Mouse (Mus musculus) kidney, adult 11 months (tissue): ENCODE data around the gene Lpin1.

Source experiments
- DNase-seq: peaks from one replicate; pipeline ENCODE4 v3.0.0; 2022

Lpin1 gene

DNA sequence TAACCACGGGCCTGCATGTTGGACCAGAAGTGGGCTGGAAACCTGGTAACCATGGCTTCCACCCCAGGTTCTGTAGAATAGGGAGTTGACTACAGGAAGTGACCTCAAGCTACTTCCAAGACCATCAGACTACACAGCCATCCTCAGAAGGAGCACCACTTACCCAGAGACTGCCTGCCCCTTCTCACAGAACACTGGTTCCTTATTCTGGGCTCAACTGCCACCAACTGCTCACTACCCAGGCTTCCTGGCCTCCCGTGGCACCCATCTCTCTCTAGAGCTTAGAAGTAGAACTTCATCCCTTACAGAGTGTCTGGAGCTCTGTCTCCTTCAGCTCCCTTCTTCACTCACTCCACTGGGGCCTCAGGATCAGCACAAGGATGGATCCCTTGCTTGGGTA is at the start of gene Lpin1:
Gene Lpin1 (minus strand): TSS at position 31 of the 400 bp plus-strand sequence.
- DNase-seq: no peak

DNA sequence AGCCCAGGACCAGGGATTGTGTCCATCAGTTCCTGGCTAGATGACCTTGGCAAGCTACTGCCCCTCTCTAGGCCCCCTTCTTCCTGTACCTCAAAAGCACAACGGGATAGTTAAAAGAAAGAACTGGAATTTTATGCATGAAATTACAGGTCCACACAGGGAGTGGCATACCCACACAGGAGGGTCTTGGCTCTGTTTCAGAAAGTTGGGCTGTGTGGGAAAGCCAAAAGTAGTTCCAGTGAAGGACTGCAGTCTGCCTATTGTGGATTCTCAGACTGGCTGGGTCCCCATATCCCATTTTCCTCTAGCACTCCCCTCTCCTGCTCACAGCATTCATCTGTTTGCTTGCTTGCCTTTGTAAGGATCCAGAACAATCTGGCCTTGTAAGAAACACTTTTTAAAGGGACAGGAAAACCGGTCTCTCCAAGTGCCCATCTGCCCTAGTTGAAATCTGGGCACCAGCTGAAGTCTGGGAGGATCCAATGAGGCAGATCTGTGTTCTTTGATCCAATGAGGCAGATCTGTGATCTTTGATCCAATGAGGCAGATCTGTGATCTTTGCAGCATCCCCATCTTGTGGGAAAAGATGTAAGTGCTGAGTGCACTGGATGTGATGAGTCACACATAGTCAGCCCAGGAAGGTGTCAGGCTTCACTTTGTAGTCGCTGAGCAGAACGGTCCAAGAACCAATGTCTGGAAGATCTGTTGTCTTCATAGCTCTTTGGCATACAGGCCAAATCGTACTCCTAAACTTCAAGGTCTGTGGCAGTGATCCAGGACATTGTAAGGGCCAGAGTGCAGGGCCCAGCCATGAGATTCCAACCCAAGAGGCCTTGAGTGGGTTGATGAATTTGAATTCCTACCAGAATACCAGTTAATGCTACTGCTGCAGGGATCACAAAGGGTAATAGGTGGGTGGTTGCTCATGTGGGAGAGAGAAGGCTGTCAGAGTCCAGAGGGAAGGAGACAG is 46.4 kb upstream of the Lpin1 start:
- DNase-seq: no peak

DNA sequence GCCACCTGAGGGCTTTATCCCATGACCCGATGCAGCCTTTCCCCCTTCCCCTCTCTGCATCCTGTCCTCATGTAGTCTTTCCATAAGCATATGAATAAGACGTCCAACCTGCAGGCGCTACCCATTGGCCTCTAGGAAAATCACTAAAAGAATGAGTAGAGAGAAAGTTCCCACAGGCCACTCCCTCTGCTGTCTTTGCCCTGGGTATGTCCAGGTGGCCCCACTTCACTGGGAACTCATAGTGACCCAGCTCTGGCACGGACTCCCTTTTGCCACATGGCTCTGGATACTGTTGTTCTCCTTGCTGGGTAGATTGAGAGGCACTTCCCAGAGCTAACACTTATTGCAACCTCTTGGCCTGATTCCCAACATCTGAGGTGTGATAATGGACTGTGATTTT is 44.8 kb upstream of the Lpin1 start:
- DNase-seq: no peak

DNA sequence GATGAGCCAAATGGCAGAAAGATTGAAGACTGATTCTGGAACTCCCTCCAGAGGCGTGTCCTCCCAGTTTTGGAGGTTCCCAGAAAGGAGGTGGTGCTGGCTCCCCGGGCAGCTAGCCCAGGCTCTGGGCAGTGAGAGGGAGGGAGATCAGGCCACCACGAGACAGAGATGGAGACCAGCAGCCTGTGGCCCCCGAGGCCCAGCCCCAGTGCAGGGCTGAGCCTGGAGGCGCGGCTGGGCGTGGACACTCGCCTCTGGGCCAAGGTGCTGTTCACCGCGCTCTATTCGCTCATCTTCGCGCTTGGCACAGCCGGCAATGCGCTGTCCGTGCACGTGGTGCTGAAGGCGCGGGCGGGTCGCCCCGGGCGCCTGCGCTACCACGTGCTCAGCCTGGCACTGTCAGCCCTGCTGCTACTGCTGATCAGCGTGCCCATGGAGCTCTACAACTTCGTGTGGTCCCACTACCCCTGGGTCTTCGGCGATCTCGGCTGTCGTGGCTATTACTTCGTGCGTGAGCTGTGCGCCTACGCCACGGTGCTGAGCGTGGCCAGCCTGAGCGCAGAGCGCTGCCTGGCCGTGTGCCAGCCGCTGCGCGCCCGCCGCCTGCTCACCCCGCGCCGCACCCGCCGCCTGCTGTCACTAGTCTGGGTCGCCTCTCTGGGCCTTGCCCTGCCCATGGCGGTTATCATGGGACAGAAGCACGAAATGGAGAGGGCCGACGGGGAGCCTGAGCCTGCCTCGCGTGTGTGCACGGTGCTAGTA is 42.7 kb upstream of the Lpin1 start, which contains the start of gene Ntsr2:
Gene Ntsr2 (plus strand): TSS at position 51 of the 762 bp plus-strand sequence.
- DNase-seq: peak; percentile 77

DNA sequence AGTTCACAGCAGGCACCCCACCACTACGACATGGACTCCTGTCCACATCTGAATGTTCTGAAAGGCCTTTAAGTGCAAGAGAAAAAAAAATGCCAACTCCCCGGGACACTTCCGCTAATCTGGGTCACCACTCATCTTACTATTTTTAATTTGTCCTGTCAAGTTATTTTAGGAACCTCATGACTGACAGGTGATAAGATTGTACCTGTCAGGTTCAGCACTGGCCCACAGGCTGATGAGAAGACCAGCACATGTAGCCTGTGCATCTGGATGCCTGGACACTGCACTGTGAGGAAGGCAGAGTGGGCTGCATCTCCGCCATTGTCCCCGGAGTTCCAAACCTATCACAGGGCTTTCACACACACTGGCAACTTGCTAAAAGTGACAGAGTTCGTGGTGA is 39.1 kb upstream of the Lpin1 start:
- DNase-seq: no peak

DNA sequence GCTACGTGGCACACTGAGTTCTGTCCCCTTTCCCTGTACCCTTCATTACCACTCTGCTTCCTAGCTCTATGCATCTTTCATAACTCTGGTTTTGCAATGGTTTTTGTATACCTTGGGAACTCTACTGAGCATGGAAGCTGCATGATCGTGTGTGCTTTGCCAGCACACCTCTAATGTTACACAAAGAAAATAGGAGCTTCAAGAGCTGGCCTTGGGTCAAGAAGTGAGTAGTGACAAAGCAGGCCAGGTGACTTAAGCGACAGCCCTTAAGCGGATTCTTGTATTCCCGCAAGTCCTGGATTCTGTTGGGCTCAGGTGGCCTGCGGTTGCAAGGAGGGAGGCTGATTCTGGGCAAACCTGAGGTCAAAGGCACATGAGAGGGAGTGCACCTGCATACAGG is 37.5 kb upstream of the Lpin1 start:
- no peak for DNase-seq

DNA sequence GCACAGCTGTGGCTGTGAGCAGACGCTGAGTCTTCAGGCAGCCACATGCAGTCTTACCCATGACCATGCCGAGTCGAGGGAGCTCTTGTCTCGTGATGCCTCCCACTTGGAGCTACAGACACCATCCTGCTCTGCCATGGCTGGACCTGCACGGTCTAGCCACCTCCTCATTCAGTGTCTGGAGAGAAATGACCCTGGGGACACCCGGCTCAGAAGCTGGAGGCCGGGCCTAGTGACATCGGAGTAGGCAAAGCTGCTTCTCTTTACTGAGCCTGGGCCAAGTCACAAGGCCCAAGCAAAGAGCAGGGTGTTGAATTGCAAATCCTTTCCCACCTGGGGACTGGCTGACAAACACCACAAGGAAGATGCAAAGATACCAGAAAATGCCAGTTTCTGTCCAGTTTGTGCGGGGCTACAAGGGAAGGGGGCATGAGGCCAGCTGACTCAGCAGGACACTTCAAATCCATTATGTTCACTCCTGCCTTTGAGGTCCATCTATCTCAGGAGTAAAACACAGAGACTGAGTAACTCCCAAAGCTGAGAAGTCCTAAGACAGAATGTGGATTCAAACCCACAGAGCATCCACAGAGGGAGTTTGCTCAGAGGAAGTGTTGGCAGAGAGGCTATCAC is 36.1 kb upstream of the Lpin1 start:
- DNase-seq: peak; percentile 22

DNA sequence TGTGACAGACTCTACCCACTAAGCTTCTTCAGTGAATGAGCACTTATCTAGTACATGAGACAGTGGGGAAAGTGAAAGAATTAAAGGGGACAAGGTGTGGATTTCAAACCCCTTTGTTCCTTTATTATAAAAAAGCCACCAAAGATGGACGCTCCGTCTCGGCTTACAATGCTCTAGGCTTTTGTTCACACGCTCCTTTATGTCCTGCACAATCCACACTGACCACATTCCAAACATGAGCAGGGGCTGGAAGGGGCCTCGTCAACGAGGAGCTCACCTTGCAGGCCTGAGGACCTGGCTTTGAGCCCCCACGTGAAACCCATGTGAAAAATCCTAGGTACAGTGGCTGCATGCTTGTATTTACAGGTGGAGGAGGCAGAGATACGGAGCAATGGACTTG is 33.9 kb upstream of the Lpin1 start:
- no peak for DNase-seq

DNA sequence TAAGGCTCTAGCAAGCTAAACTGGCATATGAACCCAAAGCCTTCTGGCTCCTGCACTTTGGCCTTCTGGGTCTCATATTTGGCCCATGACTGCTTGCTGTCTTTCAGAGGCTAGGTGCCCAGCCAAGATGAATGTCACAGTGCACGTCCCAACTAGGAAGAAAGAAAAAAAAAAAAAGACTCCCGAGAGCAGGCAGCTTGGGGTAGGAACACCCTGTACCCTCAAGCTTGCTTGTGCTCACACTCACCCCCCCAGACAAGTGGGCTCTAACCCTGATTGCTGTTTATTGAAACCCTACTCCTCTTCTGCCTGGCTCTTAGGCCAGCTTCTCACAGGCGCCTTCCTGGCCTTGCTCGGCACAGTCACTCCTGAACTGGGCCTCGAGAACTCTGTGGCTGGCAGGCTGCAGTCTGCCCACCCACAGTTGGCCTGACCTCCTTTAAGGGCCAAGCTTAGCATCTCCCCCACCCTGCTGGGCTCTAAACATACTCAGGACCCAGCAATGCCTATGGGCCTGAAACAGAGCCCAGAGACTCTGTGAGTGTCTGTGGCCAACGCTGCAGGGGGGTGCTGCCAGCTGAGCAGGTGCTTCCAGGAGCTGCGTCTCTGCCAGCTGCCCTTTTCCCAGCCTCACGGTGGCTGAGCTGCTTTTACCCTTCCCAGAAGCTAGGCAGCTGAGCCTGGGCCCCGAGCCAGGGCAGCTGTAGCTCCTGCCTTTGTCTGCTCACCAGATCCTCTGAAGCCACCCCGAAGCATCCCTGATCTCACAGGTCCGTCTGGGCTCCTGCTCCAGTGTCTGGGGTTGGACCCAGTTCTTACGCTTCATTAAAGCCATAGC is 33.0 kb upstream of the Lpin1 start:
- peak; percentile 51 for DNase-seq

DNA sequence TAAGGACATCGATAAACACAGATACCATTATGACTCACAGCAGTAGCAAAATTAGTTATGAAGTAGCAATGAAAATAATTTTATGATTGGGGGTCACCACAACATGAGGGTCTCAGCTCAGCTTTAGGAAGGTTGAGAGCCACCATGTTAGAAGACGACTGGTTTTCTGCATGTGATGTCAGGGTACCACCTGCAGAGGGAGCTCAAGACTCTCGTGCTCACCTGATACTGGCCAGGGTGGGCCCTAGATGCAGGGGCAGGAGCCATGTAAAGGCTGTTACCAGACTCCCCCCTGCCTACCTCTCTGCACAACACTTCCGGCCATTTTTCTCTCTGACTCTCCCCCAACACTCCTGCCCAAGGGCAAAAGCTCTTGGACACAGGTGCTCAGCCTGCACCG is 31.2 kb upstream of the Lpin1 start:
- DNase-seq: no peak

DNA sequence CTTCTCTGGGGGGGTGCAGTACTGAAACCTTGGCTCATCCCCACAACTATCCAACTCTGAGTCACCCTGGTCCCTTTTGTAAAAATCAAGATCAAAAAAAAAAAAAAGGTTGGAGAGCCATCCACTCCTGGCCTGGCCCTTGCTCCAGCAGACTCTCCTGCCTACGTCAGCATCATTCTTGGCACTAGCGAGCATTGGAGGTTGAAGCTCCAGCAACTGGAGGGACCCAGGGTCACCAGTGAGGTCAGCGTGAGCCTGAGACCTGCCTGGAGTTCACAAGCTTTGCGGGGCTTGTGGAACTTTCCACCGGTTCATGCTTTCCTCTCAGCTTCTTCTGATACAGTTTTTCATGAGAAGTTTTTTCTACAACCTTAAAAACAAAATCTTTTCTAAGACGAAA is 29.3 kb upstream of the Lpin1 start:
- peak; percentile 63 for DNase-seq

DNA sequence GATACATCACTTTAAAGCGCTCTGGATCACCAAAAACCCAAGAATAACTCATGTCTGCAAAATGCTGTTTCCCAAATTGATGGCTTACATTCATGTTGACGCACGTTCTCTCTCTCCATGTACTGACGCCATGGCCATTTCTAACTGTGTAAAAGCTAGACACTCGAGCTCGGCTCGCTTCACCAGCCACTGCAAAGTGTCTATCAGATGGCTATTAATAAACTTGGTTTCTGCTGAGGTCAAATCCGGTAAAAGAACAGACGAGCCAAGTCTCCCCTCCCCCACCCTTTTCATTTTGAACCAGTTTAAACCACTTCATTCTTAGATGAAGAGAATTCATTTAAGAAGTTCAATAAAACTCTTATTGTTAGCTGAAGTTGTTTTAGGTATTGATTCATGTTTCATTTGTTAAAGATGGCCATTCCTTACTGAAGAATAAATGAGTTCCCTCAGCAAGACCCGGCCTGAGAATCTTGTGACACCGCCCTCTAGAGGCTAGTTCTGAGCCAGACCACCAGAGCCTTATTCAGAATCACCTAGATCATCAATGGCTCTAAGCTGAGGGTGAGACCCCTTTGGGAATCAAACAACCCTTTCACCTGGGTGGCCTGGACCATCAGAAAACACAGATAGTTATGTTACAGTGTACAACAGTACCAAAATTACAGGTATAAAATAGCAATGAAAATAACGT is 28.5 kb upstream of the Lpin1 start:
- DNase-seq: no peak

DNA sequence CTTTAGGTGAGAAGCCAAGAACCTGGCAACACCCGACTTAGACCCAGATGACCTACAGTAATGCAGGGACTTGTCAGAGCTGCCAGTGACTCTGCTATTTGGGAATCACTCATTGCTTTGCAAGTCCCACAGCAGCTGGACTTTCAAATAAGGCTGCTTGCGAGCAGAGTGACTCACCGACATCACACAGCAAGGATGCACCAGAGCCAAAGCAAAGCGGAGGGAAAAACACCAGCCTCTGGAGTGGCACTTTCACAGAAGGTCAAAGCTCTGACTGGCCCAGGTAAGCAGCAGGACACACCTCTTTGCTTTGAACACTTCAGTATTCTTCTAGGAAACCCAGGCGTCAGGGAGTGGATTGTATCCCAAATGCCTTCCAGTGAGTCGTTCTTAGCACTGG is 25.1 kb upstream of the Lpin1 start:
- no peak for DNase-seq

DNA sequence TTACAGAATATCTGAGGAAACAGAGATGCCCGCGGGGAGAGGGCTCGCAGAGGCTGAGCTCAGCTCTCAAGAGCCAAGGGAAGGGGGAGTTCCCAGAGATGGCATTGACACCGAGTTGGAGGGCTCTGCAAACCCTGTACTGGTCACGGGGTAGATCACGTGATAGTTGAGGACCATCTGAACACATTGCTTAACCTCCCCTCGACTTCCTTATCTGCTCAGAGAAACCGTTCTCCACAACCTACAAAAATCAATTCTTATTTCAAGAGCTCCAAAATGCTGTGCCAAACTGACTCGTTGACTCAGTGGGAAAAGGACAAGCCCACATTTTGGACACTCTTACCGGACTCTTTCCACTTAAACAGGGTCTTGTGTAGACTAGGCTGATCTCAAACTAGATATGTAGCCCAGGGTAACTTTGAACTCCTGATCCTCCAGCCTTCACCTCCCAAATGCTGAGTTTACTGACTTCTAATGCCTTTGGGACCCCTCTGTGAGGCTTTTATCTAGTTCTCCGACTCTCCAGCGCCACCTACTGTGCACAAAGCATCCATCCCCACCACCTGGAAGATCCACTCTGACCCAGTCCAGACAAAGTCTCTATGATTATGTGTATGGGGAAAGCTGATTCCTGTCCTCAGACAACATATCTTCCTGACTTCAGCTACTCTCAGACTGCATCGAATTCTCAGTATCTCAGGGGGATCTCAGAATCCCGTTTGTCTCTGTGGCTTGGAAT is 23.5 kb upstream of the Lpin1 start:
- DNase-seq: peak; percentile 40

DNA sequence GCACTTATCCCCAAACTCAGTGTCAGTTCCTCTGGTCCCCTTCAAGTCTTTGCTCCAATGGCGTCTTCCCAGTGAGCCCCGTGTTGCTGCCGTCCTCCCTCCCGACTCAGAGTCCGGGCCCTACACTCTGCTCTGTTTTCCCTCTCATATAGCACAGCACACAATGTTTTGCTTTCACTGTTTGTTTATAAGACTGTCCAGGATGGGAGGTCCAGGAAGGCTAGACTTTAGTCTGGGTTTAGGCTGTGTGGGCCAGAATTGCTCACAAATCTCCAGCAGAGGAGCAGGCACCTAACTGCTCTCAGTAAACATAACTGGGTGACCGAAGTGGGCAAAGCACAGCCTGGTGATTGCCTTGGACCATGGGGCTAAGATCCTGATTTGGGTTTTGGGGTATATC is 22.5 kb upstream of the Lpin1 start:
- no peak for DNase-seq

DNA sequence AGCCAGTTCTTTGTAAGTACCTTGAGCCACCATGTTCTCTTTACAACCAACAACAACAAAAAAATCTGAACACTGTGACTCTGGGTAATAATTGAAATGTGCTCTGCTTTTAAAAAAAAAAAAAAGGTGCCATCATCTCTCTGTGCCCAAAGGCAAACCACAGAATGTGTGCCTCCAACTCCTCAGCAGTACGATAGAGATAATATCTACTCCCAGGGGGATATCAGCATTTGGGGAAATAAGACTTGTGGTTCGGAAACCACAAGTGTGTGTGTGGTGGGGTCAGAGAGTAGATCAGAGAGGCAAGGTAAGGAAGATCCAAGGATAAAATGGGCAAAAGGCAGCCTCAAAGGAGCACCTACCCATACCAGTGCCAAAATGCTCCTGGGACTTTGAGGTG is 20.7 kb upstream of the Lpin1 start:
- no peak for DNase-seq

DNA sequence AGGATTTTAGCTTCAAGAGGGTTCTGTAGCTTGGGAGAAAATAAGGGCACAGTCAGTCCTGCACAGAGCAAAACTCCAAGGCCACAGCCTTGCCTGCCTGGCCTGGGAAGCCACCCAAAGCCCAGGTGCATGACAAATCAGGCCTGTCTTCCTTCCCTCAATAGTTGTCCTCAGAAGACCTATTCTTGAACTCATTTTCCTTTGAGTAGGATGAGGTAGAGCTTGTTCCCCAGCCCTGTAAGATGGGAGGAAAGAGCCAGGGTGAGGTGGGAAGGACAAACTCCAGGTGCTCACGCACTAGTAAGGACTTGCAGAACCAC is 20.1 kb upstream of the Lpin1 start:
- DNase-seq: no peak

DNA sequence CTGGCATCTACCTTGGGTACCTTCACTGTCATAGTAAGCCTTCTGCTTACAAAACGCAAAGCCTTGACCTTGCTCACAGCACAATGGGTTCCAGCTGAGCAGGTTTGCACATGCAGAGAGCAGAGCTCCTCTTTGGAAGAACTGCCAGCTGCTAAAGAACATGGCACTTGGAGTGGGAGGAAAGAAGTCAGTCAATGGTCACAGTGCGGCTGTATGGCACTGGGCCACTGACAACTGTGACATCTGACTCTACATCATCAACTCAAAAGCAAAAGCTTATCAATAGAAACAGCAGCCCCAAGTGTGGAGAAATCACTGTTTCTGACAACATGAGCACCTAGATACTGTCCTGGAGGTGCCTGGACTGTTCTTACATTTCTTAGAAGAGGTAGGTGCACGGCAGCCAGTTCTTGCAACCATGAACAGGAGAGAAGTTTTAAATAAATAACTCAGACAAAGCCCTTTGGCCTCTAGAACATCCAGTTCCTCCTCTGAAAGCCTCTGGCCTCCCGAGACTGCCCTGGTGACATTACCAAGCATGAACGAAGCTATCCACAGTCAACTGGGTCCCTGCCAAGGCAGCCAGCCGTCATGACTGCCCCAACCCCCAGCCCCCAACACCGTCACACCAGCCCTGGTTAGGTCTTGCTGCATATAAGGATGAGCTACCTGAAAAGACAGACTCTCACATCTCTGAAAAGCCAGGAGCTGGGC is 19.5 kb upstream of the Lpin1 start:
- peak; percentile 86 for DNase-seq

DNA sequence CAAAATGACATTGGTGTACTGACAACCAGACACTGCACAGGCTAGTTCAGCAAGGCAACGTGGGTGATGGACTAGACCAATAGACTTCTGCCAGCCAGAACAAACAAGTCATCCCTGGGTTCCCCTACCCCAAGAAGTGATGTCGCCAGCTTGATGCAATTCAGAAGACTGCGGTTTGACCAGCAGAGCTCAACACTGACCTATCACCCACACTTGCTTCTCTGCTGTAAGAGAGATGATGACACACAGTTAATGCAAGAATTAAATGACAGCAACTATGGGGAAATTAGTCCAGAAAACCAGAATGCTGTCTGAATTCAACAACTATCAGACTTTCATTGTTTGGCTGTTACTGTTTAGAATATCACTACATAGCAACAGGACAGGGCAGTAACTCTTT is 9.5 kb upstream of the Lpin1 start:
- no peak for DNase-seq

DNA sequence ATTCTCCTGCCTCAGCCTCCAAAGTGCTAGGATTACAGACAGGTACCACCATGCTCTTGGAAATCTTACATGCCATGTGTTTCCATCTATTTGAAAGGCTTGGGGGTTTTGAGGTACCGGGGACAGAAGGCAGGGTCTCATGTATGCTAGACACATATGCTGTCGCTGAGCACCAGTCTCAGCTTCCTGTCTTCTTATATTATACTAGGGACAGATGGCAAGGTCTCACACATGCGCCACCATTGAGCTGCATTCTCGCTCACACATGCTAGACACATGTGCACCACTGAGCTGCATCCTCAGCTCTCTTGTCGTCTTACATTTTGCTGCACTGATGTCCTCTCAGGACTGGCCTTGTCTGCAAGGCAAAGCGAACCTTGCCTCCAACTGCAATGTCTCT is 8.7 kb upstream of the Lpin1 start:
- no peak for DNase-seq
